Mouse (Mus musculus): ENCODE results near the gene Nipsnap2. TPM values are rescaled to one million over a fixed set of nuclear protein-coding genes. Genes with fewer than 3 reads are reported as not detected.

The Nipsnap2 gene
- polyA plus RNA-seq, 1 experiment from 2014 or later, result 88.3 TPM

DNA sequence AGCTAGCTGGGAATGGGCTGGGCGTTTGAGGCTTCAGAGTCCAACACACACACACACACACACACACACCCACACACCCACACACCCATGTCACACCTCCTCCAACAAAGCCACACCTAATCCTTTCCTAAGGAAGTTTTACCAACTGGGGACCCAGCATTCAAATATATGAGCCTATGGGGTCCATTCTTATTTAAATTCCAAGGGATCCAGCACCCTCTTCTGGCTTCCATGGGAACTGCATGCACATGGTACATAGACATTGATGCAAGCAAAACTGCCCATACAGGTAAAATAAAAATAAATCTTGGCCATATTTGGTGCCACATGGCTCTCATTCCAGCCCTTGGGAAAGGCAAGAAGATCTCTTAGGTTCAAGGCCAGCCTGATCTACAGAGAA, 16.1 kb downstream of the Nipsnap2 start:
- Histone ChIP-seq H3K4me1 (ENCODE audit: control insufficient read depth, insufficient read depth, low read length) (no peaks in the 10 kb centered on the region), H3K4me2 (ENCODE audit: low read length) (no peak overlapping the region), H3K9ac (replicated peaks; ENCODE audit: low read length) (no peak overlapping the region), H3K9me3 (ENCODE audit: control insufficient read depth, low read length) (no peaks in the 10 kb centered on the region), H3K4me3 (replicated peaks; ENCODE audit: low read depth, low read length) (no peak overlapping the region), H3K27me3 (ENCODE audit: control insufficient read depth, insufficient read depth, low read length) (no peaks in the 10 kb centered on the region), H3K36me3 (ENCODE audit: control insufficient read depth, insufficient read depth, low read length) (peaks cover 40% of the 10 kb centered on the region), H3K27ac (replicated peaks; ENCODE audit: low read depth, low read length) (no peak overlapping the region)
- ATAC-seq (ENCODE audit: low FRiP score, low TSS enrichment) (no peak), DNase-seq (peak; percentile 72)
- WGBS, result 100% methylated on average over 1 of the region's 1 CpGs

- no peak overlapping the region for H3K4me3 ChIP-seq (replicated peaks; ENCODE audit: low read depth, low read length)
- WGBS, result 88% methylated on average over 7 of the region's 7 CpGs
These were observed 18.1 kb downstream of the Nipsnap2 start for GRCm38 (mm10) chr5:129742903-129743488.

DNA sequence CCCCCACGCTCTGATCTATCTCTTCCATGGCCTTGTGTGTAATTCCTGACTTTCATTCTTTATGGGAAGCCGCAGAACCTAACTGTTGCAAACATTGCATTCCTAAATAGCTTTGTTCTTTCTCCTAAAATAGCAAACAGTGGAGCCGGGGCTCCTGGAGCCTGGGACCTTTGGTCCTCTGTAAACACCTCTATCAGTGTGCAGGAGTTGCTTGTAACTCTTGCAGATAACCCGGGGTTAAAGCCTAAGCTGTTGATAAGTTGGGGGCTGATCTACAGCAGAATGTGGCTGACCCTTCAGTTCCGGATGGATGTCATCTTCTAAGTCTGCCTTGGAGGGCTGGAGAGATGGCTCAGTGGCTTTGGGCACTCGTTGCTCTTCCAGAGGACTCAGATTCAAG, 19.2 kb downstream of the Nipsnap2 start:
- peaks cover 61% of the 10 kb centered on the region for H3K36me3 ChIP-seq (ENCODE audit: control insufficient read depth, insufficient read depth, low read length)
- H3K27me3 ChIP-seq (ENCODE audit: control insufficient read depth, insufficient read depth, low read length), result no peaks in the 10 kb centered on the region
- WGBS, result 85% methylated on average over 6 of the region's 6 CpGs

More at GRCm38 (mm10) chr5:129742903-129743488, 18.1 kb downstream of the Nipsnap2 start:
- ATAC-seq (ENCODE audit: low FRiP score, low TSS enrichment) (no peak), DNase-seq (no peak)
- Histone ChIP-seq H3K9ac (replicated peaks; ENCODE audit: low read length) (no peak overlapping the region), H3K27me3 (ENCODE audit: control insufficient read depth, insufficient read depth, low read length) (no peaks in the 10 kb centered on the region), H3K4me1 (ENCODE audit: control insufficient read depth, insufficient read depth, low read length) (no peaks in the 10 kb centered on the region), H3K9me3 (ENCODE audit: control insufficient read depth, low read length) (no peaks in the 10 kb centered on the region), H3K4me2 (ENCODE audit: low read length) (no peak overlapping the region), H3K27ac (replicated peaks; ENCODE audit: low read depth, low read length) (no peak overlapping the region), H3K36me3 (ENCODE audit: control insufficient read depth, insufficient read depth, low read length) (peaks cover 55% of the 10 kb centered on the region)

GRCm38 (mm10) chr5:129756886-129757285, 32.0 kb downstream of the Nipsnap2 start:
- no peak overlapping the region for H3K27ac ChIP-seq (replicated peaks; ENCODE audit: low read depth, low read length)
- H3K4me3 ChIP-seq (replicated peaks; ENCODE audit: low read depth, low read length), result no peak overlapping the region
- no peaks in the 10 kb centered on the region for H3K9me3 ChIP-seq (ENCODE audit: control insufficient read depth, low read length)
- H3K36me3 ChIP-seq (ENCODE audit: control insufficient read depth, insufficient read depth, low read length), result peaks cover 55% of the 10 kb centered on the region
- H3K4me1 ChIP-seq (ENCODE audit: control insufficient read depth, insufficient read depth, low read length), result no peaks in the 10 kb centered on the region
- DNase-seq, result no peak
- H3K9ac ChIP-seq (replicated peaks; ENCODE audit: low read length), result no peak overlapping the region
- no peaks in the 10 kb centered on the region for H3K27me3 ChIP-seq (ENCODE audit: control insufficient read depth, insufficient read depth, low read length)
- H3K4me2 ChIP-seq (ENCODE audit: low read length), result no peak overlapping the region
- no peak for ATAC-seq (ENCODE audit: low FRiP score, low TSS enrichment)
- WGBS, result 94% methylated on average over 20 of the region's 20 CpGs

More for the DNA sequence above, 19.2 kb downstream of the Nipsnap2 start:
- Histone ChIP-seq H3K4me2 (ENCODE audit: low read length) (no peak overlapping the region), H3K4me1 (ENCODE audit: control insufficient read depth, insufficient read depth, low read length) (no peaks in the 10 kb centered on the region), H3K27ac (replicated peaks; ENCODE audit: low read depth, low read length) (no peak overlapping the region), H3K9ac (replicated peaks; ENCODE audit: low read length) (no peak overlapping the region), H3K4me3 (replicated peaks; ENCODE audit: low read depth, low read length) (no peak overlapping the region), H3K9me3 (ENCODE audit: control insufficient read depth, low read length) (no peaks in the 10 kb centered on the region)
- DNase-seq, result no peak
- ATAC-seq (ENCODE audit: low FRiP score, low TSS enrichment), result no peak

- no peak for ATAC-seq (ENCODE audit: low FRiP score, low TSS enrichment)
- no peaks in the 10 kb centered on the region for H3K9me3 ChIP-seq (ENCODE audit: control insufficient read depth, low read length)
These were observed 35.1 kb downstream of the Nipsnap2 start for GRCm38 (mm10) chr5:129759929-129760480.

DNA sequence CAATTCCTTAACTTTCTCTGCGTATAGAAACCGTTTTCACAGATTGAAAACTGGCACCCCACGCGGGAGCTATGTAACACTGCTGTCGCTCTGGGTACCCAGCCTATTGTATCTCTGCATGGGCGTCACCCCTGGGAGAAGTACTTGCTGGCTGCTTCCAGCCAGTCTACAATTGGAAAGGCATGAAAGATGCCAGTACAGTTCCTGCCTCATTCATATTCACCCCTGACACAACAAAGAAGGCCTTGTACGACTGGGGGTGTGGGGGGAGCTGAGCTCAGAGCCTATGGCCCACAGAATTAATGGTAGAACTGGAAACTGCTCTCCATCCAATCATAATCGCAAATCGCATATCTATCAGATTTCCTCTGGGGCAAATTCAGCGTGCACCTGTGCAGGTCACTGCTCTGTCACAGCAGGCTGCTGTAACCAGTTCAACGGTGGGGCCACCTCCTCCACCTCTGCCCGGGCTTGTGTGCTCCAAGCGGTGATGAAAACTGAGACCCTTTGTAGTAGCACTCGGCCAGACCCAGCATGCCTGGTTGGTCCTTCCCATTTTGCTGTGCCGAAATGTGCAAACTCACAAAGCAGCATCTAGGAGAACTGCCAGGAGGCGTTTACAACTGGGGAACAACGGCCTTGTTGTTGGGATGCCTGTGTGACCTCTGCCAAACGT, 37.1 kb downstream of the Nipsnap2 start:
- no peak overlapping the region for H3K9ac ChIP-seq (replicated peaks; ENCODE audit: low read length)
- peaks cover 28% of the 10 kb centered on the region for H3K36me3 ChIP-seq (ENCODE audit: control insufficient read depth, insufficient read depth, low read length)
- no peaks in the 10 kb centered on the region for H3K4me1 ChIP-seq (ENCODE audit: control insufficient read depth, insufficient read depth, low read length)
- ATAC-seq (ENCODE audit: low FRiP score, low TSS enrichment) (peak; percentile 76), DNase-seq (peak; percentile 66)
- no peaks in the 10 kb centered on the region for H3K27me3 ChIP-seq (ENCODE audit: control insufficient read depth, insufficient read depth, low read length)
- H3K4me3 ChIP-seq (replicated peaks; ENCODE audit: low read depth, low read length), result no peak overlapping the region
- H3K4me2 ChIP-seq (ENCODE audit: low read length), result no peak overlapping the region
- peak overlapping the region; percentile 74 for H3K27ac ChIP-seq (replicated peaks; ENCODE audit: low read depth, low read length)
- WGBS, result 58% methylated on average over 18 of the region's 18 CpGs
- no peaks in the 10 kb centered on the region for H3K9me3 ChIP-seq (ENCODE audit: control insufficient read depth, low read length)

More at GRCm38 (mm10) chr5:129759929-129760480, 35.1 kb downstream of the Nipsnap2 start:
- Histone ChIP-seq H3K4me2 (ENCODE audit: low read length) (no peak overlapping the region), H3K4me1 (ENCODE audit: control insufficient read depth, insufficient read depth, low read length) (no peaks in the 10 kb centered on the region), H3K4me3 (replicated peaks; ENCODE audit: low read depth, low read length) (no peak overlapping the region), H3K36me3 (ENCODE audit: control insufficient read depth, insufficient read depth, low read length) (peaks cover 37% of the 10 kb centered on the region), H3K27me3 (ENCODE audit: control insufficient read depth, insufficient read depth, low read length) (no peaks in the 10 kb centered on the region), H3K9ac (replicated peaks; ENCODE audit: low read length) (no peak overlapping the region), H3K27ac (replicated peaks; ENCODE audit: low read depth, low read length) (no peak overlapping the region)
- no peak for DNase-seq
- WGBS, result 90% methylated on average over 13 of the region's 13 CpGs

GRCm38 (mm10) chr5:129770443-129771355, 45.8 kb downstream of the Nipsnap2 start:
- ATAC-seq (ENCODE audit: low FRiP score, low TSS enrichment), result no peak
- Histone ChIP-seq H3K9me3 (ENCODE audit: control insufficient read depth, low read length) (no peaks in the 10 kb centered on the region), H3K9ac (replicated peaks; ENCODE audit: low read length) (no peak overlapping the region), H3K36me3 (ENCODE audit: control insufficient read depth, insufficient read depth, low read length) (peaks cover 14% of the 10 kb centered on the region), H3K4me2 (ENCODE audit: low read length) (no peak overlapping the region), H3K27me3 (ENCODE audit: control insufficient read depth, insufficient read depth, low read length) (no peaks in the 10 kb centered on the region), H3K27ac (replicated peaks; ENCODE audit: low read depth, low read length) (no peak overlapping the region), H3K4me3 (replicated peaks; ENCODE audit: low read depth, low read length) (no peak overlapping the region), H3K4me1 (ENCODE audit: control insufficient read depth, insufficient read depth, low read length) (no peaks in the 10 kb centered on the region)
- WGBS, result 89% methylated on average over 23 of the region's 23 CpGs
- DNase-seq, result no peak

GRCm38 (mm10) chr5:129772433-129772832, 47.6 kb downstream of the Nipsnap2 start:
- Histone ChIP-seq H3K27ac (replicated peaks; ENCODE audit: low read depth, low read length) (no peak overlapping the region), H3K4me2 (ENCODE audit: low read length) (no peak overlapping the region), H3K4me1 (ENCODE audit: control insufficient read depth, insufficient read depth, low read length) (no peaks in the 10 kb centered on the region), H3K9ac (replicated peaks; ENCODE audit: low read length) (no peak overlapping the region), H3K4me3 (replicated peaks; ENCODE audit: low read depth, low read length) (no peak overlapping the region), H3K27me3 (ENCODE audit: control insufficient read depth, insufficient read depth, low read length) (no peaks in the 10 kb centered on the region), H3K9me3 (ENCODE audit: control insufficient read depth, low read length) (no peaks in the 10 kb centered on the region), H3K36me3 (ENCODE audit: control insufficient read depth, insufficient read depth, low read length) (peaks cover 10% of the 10 kb centered on the region)
- 94% methylated on average over 10 of the region's 10 CpGs for WGBS
- ATAC-seq (ENCODE audit: low FRiP score, low TSS enrichment) (no peak), DNase-seq (no peak)

Data from midbrain, embryonic 14.5 days (tissue).